Mouse (Mus musculus): ENCODE data around the gene Mllt6. TPM values are rescaled to one million over a fixed set of nuclear protein-coding genes. Genes with fewer than 3 reads are reported as not detected.
"Not testable (repeated sequence)": the region's sequence is repeated elsewhere in the genome, so short reads cannot be mapped to it uniquely, and the experiment has no call there.

Mllt6 gene
- polyA plus RNA-seq, 1 experiment from 2014 or later: 2.5 TPM

- peak within 1 kb of the TSS; percentile 98 for H3K9ac ChIP-seq (ENCODE audit: low read length)
- peaks cover 51% of the 10 kb centered on the region for H3K4me1 ChIP-seq (ENCODE audit: control insufficient read depth, insufficient read depth, low read length)
- peak; percentile 19 for ATAC-seq (ENCODE audit: insufficient read depth, low FRiP score)
- no peaks in the 10 kb centered on the region for H3K36me3 ChIP-seq (ENCODE audit: control insufficient read depth, insufficient read depth, low read length)
- peak within 1 kb of the TSS; percentile 100 for H3K27ac ChIP-seq (ENCODE audit: low read length)
- H3K9me3 ChIP-seq (replicated peaks; ENCODE audit: control insufficient read depth, low read length): no peaks in the 10 kb centered on the region
- no peaks in the 10 kb centered on the region for H3K27me3 ChIP-seq (ENCODE audit: control insufficient read depth, insufficient read depth, low read length)
- H3K4me3 ChIP-seq (replicated peaks; ENCODE audit: low read length): peak within 1 kb of the TSS; percentile 93
- peak within 1 kb of the TSS; percentile 95 for H3K4me2 ChIP-seq (ENCODE audit: low read depth, low read length)
- under 1% methylated on average over 85 of the region's 85 CpGs for WGBS
Measured at GRCm38 (mm10) chr11:97700003-97700745, 37.0 kb downstream of the Mllt6 start, which contains the start of gene Pcgf2. TSS of gene Pcgf2 (minus strand) at chr11:97700497.

GRCm38 (mm10) chr11:97700746-97701580, 37.7 kb downstream of the Mllt6 start:
- peak overlapping the region; percentile 98 for H3K9ac ChIP-seq (ENCODE audit: low read length)
- H3K4me3 ChIP-seq (replicated peaks; ENCODE audit: low read length): peak overlapping the region; percentile 93
- H3K4me2 ChIP-seq (ENCODE audit: low read depth, low read length): peak overlapping the region; percentile 95
- H3K36me3 ChIP-seq (ENCODE audit: control insufficient read depth, insufficient read depth, low read length): no peaks in the 10 kb centered on the region
- H3K4me1 ChIP-seq (ENCODE audit: control insufficient read depth, insufficient read depth, low read length): peaks cover 43% of the 10 kb centered on the region
- ATAC-seq (ENCODE audit: insufficient read depth, low FRiP score): no peak
- no peaks in the 10 kb centered on the region for H3K27me3 ChIP-seq (ENCODE audit: control insufficient read depth, insufficient read depth, low read length)
- peak overlapping the region; percentile 100 for H3K27ac ChIP-seq (ENCODE audit: low read length)
- 15% methylated on average over 30 of the region's 30 CpGs for WGBS
- H3K9me3 ChIP-seq (replicated peaks; ENCODE audit: control insufficient read depth, low read length): no peaks in the 10 kb centered on the region

GRCm38 (mm10) chr11:97701581-97702392, 38.6 kb downstream of the Mllt6 start:
- no peaks in the 10 kb centered on the region for H3K27me3 ChIP-seq (ENCODE audit: control insufficient read depth, insufficient read depth, low read length)
- peak overlapping the region; percentile 43 for H3K9ac ChIP-seq (ENCODE audit: low read length)
- H3K4me2 ChIP-seq (ENCODE audit: low read depth, low read length): peak overlapping the region; percentile 59
- peak overlapping the region; percentile 63 for H3K4me3 ChIP-seq (replicated peaks; ENCODE audit: low read length)
- H3K9me3 ChIP-seq (replicated peaks; ENCODE audit: control insufficient read depth, low read length): no peaks in the 10 kb centered on the region
- no peak overlapping the region for H3K27ac ChIP-seq (ENCODE audit: low read length)
- 0 out of 2 replicates have a peak, but pooled peaks cover 1% of the 10 kb centered on the region for H3K36me3 ChIP-seq (ENCODE audit: control insufficient read depth, insufficient read depth, low read length)
- H3K4me1 ChIP-seq (ENCODE audit: control insufficient read depth, insufficient read depth, low read length): peaks cover 35% of the 10 kb centered on the region
- WGBS: 49% methylated on average over 15 of the region's 15 CpGs
- no peak for ATAC-seq (ENCODE audit: insufficient read depth, low FRiP score)

- peak overlapping the region; percentile 59 for H3K4me2 ChIP-seq (ENCODE audit: low read depth, low read length)
- peak overlapping the region; percentile 85 for H3K27ac ChIP-seq (ENCODE audit: low read length)
- no peaks in the 10 kb centered on the region for H3K27me3 ChIP-seq (ENCODE audit: control insufficient read depth, insufficient read depth, low read length)
- H3K9me3 ChIP-seq (replicated peaks; ENCODE audit: control insufficient read depth, low read length): no peaks in the 10 kb centered on the region
- under 1% methylated on average over 24 of the region's 24 CpGs for WGBS
- peaks cover 31% of the 10 kb centered on the region for H3K4me1 ChIP-seq (ENCODE audit: control insufficient read depth, insufficient read depth, low read length)
- peak overlapping the region; percentile 67 for H3K9ac ChIP-seq (ENCODE audit: low read length)
- no peak for ATAC-seq (ENCODE audit: insufficient read depth, low FRiP score)
- peak overlapping the region; percentile 63 for H3K4me3 ChIP-seq (replicated peaks; ENCODE audit: low read length)
- H3K36me3 ChIP-seq (ENCODE audit: control insufficient read depth, insufficient read depth, low read length): peaks cover 7% of the 10 kb centered on the region; the same call in 1 of the 2 replicates
Measured at GRCm38 (mm10) chr11:97702393-97702745, 39.2 kb downstream of the Mllt6 start.

GRCm38 (mm10) chr11:97703039-97703826, 40.0 kb downstream of the Mllt6 start, which contains the start of gene Psmb3:
TSS of gene Psmb3 (plus strand) at chr11:97703399.
- no peaks in the 10 kb centered on the region for H3K27me3 ChIP-seq (ENCODE audit: control insufficient read depth, insufficient read depth, low read length)
- H3K4me3 ChIP-seq (replicated peaks; ENCODE audit: low read length): peak within 1 kb of the TSS; percentile 63
- H3K27ac ChIP-seq (ENCODE audit: low read length): peak within 1 kb of the TSS; percentile 85
- peak within 1 kb of the TSS; percentile 83 for H3K4me2 ChIP-seq (ENCODE audit: low read depth, low read length)
- WGBS: under 1% methylated on average over 35 of the region's 35 CpGs
- peaks cover 23% of the 10 kb centered on the region for H3K4me1 ChIP-seq (ENCODE audit: control insufficient read depth, insufficient read depth, low read length)
- peak within 1 kb of the TSS; percentile 80 for H3K9ac ChIP-seq (ENCODE audit: low read length)
- H3K9me3 ChIP-seq (replicated peaks; ENCODE audit: control insufficient read depth, low read length): no peaks in the 10 kb centered on the region
- ATAC-seq (ENCODE audit: insufficient read depth, low FRiP score): peak; percentile 92
- H3K36me3 ChIP-seq (ENCODE audit: control insufficient read depth, insufficient read depth, low read length): peaks cover 8% of the 10 kb centered on the region; the same call in 1 of the 2 replicates

GRCm38 (mm10) chr11:97710067-97710466, 46.9 kb downstream of the Mllt6 start:
- WGBS: 76% methylated on average over 2 of the region's 2 CpGs
- H3K4me2 ChIP-seq (ENCODE audit: low read depth, low read length); H3K9ac ChIP-seq (ENCODE audit: low read length); H3K27me3 ChIP-seq (ENCODE audit: control insufficient read depth, insufficient read depth, low read length); ATAC-seq (ENCODE audit: insufficient read depth, low FRiP score); H3K27ac ChIP-seq (ENCODE audit: low read length); H3K4me3 ChIP-seq (replicated peaks; ENCODE audit: low read length); H3K4me1 ChIP-seq (ENCODE audit: control insufficient read depth, insufficient read depth, low read length); H3K9me3 ChIP-seq (replicated peaks; ENCODE audit: control insufficient read depth, low read length): not testable (repeated sequence)
- peaks cover 15% of the 10 kb centered on the region for H3K36me3 ChIP-seq (ENCODE audit: control insufficient read depth, insufficient read depth, low read length)

GRCm38 (mm10) chr11:97711200-97711900, 48.1 kb downstream of the Mllt6 start:
- Histone ChIP-seq H3K36me3 (ENCODE audit: control insufficient read depth, insufficient read depth, low read length) (peaks cover 15% of the 10 kb centered on the region), H3K4me3 (replicated peaks; ENCODE audit: low read length) (no peak overlapping the region), H3K4me1 (ENCODE audit: control insufficient read depth, insufficient read depth, low read length) (no peaks in the 10 kb centered on the region), H3K27me3 (ENCODE audit: control insufficient read depth, insufficient read depth, low read length) (no peaks in the 10 kb centered on the region), H3K9me3 (replicated peaks; ENCODE audit: control insufficient read depth, low read length) (no peaks in the 10 kb centered on the region), H3K27ac (ENCODE audit: low read length) (no peak overlapping the region), H3K4me2 (ENCODE audit: low read depth, low read length) (no peak overlapping the region), H3K9ac (ENCODE audit: low read length) (no peak overlapping the region)
- WGBS: 77% methylated on average over 13 of the region's 13 CpGs
- ATAC-seq (ENCODE audit: insufficient read depth, low FRiP score): no peak

- Histone ChIP-seq H3K36me3 (ENCODE audit: control insufficient read depth, insufficient read depth, low read length) (peaks cover 9% of the 10 kb centered on the region), H3K4me1 (ENCODE audit: control insufficient read depth, insufficient read depth, low read length) (no peaks in the 10 kb centered on the region), H3K4me3 (replicated peaks; ENCODE audit: low read length) (no peak overlapping the region), H3K27ac (ENCODE audit: low read length) (no peak overlapping the region), H3K4me2 (ENCODE audit: low read depth, low read length) (no peak overlapping the region), H3K9me3 (replicated peaks; ENCODE audit: control insufficient read depth, low read length) (no peaks in the 10 kb centered on the region), H3K27me3 (ENCODE audit: control insufficient read depth, insufficient read depth, low read length) (no peaks in the 10 kb centered on the region), H3K9ac (ENCODE audit: low read length) (no peak overlapping the region)
- no peak for ATAC-seq (ENCODE audit: insufficient read depth, low FRiP score)
- 88% methylated on average over 15 of the region's 15 CpGs for WGBS
Measured at GRCm38 (mm10) chr11:97712286-97712685, 49.1 kb downstream of the Mllt6 start.
